Mouse (Mus musculus) neutrophil, adult 5-6 weeks (primary cell): ENCODE measurements around the gene Pja2. TPM values are rescaled to one million over a fixed set of nuclear protein-coding genes. Genes with fewer than 3 reads are reported as not detected.
A peak's percentile ranks its signal among the peaks of the same experiment; 100 is the strongest.
"Not testable (repeated sequence)": the region's sequence is repeated elsewhere in the genome, so short reads cannot be mapped to it uniquely, and the experiment has no call there.

Source experiments
- ATAC-seq: fragments of 151-379, 151-347 bp; 2 replicates; pipeline ENCODE4 v1.8.0; 2017; ENCODE audit warnings: mild to moderate bottlenecking, moderate TSS enrichment; ENCODE audit not compliant: insufficient number of reproducible peaks, poor library complexity, low FRiP score, severe bottlenecking; ENCODE audit errors: extremely low read depth
- total RNA-seq: library from RNA; stranded (forward); fragments of 200-1000 nt; gene quantifications from 2 replicates; pipeline ENCODE4 v1.2.3, GENCODE M21; 2017

Gene Pja2
- total RNA-seq, result 33.6 and 38.4 TPM in 2 replicates

DNA sequence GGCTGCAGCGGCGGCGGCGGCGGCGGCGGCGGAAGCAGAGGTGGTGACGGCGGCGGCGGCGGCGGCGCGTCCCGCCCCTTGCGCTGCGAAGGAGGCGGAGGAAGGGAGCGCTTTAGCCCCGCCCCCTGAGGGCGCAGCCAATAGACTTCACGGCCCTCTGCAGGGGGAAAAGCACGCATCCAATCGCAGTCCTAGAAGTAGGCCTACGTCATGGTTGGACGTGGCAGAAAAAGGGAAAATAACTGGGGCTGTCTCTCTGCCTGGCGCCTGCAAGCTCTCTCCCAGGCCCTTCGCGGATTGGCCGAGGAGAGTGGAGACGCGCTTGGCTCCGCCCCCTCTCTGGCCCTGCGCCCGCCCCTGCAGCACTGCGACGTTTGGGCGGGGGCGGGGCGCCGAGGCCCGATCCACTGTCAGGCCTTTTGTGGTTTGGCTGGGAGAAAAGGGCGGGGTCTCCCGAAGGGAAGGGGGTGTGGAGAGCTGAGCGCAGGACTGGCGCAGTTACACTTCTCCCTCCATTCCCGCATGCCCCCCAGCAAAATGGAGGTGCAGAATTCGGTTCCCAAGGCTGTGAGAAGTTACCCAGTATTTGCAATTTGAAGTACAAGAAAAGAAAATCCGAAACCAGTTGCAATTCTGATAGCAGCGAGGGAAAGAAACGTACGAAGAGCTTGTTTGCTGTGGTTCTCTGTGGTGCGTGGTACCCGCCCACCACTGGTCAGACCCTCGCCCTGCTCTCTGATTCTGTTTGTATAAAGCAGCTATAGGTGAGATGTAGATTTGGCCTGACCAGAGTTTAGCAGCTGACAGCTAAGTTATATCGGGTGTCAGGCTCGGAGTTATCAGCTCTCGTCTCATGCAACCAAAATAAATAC is at the start of gene Pja2:
Gene Pja2, minus strand, starts transcription at position 19 of the 872 bp plus-strand sequence.
- ATAC-seq, result peak; percentile 96

DNA sequence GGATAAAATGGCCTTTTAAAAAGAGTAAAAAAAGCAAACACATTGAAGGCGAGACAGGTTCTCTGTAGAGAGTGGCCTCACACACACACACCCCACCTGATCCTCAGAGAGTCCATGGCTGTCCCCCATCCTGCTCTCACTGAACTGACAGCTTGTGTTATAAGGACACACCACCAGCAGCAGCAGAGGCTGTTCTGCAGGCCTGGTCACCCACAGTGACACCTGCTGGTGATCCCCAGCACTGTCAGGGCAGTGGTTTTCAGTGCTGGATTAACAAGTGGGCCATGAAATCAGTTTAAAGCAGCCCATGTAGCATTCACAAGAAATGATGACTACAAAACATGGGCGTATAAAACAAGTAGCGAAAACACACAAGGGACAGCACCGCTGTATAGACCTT is 43.6 kb upstream of the Pja2 start:
- ATAC-seq, result peak; percentile 76

DNA sequence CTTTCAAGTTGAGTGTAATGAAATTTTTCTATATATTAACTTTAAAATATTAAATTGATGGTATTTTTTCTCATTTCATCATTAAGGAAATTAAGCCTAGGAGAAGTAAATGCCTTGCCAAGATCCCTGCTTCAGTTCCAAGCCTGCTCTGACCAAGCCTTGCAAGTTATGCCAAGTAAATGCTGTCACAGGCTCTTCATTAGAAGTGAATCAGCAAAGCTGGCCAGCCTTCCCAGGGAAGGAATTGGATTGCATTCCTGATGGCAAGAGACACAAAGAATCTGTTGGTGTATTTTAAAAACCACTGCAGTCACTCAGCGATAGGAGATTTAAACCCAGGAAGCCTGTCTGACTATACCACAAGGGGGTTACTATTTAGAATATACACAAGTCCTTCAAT is 32.0 kb upstream of the Pja2 start:
- no peak for ATAC-seq

DNA sequence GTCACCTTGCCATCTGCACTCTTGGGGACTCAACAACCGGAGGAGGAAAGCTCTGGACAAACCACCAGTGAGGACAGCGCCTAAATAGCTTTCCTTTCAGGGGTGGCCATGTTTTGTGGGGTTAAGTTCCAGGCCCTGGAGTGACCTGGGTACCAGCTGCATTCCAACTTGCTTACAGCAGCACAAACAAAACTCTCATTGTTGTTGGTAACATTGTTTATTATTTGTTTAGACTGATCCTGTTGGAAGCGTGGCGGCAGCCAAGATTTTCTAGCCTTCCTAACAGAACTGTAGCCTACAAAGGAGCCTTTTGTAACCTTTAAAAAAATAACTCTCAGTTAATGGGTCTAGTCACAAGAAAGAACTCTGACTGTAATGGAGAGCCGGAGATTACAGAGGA is 30.9 kb upstream of the Pja2 start:
- ATAC-seq, result no peak

DNA sequence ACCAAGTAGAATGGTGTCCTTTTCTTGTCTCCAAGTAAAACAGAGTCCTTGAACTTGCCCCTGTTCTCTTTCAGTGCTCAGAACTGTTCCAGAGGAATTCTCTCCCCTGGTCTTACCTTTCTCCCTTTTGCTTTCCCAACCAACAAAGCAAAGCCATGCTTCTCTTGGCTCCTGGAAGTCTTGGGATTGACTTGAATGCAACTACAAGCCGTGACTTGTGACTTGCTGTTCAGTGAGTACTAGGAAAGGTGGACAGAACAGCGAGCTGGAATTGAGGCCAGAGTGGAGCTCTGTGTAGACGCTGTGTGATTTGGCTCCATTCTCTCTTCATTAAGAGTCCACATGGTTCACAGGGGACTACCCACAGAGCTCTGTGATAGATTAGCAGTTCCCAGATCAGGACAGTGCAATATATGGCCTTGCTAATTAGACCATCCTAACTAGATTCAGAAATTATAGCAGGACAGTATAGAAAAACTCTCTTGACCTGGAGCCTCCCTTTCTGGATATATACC is 30.3 kb upstream of the Pja2 start:
- ATAC-seq, result no peak

DNA sequence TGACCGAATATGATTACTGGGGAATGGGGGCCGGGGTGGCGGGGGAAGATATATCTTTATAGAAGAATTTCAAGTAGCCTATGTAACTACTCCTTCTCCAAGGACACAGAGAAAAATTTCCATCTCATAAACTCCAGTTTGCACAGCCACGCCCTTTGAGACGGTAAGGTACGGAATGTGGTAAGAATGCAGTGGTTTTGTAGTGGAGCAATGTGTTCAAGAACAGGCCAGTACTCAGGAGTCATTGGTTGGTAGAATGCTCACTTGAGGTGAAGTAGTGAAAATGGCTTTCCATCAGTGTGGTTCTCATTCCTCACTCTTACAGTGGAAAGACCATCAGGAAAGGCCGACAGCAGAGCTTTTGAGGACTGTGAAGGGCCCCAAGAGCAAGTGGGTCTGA is 22.2 kb upstream of the Pja2 start:
- ATAC-seq, result no peak

DNA sequence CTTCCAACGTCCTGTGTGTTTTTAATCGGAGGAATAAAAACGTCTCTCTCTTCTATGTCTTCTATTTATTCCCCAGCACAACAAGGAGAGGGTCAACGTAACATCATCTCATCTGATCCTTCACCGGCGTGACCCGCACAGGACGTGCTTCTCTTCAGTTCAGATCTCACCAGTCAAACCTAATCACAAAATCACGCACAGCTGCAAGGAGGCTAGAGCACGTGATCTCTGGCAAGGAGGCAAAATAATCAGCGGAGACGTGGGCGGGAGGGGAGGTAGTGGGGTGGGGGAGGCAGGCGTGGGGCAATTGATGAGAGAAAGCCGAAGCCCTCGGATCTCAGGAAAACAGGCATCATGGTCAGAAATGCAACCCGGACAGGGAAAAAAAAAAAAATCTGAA is 14.4 kb upstream of the Pja2 start:
- no peak for ATAC-seq

DNA sequence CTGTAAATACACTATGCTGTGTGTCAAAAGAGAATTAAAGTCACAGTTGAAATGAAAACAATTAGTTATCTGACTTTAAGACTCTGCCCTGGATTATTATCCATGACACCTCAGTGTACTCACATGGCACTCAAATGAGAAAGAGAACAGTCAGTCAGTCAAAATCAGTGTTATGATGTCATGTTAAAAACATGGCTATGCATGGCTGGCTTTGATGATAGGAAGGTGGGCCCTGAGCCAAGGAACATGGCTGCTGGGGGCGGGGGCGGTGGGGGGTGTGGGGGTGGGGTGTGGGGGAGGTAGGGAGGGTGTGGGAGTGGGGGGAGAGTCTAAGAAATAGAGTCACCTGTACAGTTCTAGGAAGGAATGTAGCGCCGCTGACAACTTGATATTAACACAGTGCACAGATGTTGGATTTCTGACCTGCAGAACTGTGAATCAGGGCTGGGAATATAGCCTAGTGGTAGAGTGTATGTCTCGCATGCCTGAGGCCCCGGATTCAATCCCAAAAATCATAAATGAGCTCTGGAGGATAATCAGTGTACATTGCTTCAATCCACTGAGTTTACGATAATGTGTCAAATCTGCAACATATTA is 13.0 kb upstream of the Pja2 start:
- no peak for ATAC-seq

DNA sequence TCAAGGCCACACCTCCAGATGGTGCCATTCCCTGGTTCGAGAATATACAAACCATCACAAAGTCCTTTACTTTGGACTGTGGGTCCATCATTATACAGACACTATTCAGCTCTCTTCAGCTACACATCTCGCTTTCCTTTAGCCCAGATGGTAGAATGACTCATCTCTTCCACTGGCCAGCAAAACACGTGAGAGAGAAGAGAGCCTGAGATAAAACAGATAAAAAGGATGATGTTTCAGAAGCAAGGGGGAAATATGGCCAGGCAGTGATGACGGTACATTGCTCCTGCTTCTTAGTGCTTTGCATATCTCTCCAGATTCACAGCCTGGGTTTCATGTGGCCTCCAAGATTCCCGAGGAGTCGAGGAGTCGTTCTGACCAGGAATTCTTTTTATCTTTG is 10.0 kb upstream of the Pja2 start:
- ATAC-seq, result no peak

DNA sequence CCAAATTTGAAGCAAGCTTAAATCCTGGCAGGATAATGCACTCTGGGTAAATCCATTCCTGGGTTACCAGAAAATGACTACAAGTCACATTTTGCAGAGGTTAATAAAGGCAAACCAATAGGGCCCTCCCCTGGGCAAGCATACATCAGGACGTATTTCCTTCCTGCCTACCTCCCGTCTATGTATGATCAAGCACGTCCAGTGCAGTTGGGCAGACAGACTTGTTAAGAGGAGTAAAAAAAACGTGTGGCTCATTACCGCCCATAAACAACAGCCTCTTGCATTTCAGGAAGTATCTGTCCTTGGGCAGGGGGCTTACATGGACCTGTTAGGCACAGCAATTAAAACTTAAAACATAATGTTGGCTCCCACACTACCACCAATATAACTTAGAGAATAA is 8.0 kb upstream of the Pja2 start:
- no peak for ATAC-seq

DNA sequence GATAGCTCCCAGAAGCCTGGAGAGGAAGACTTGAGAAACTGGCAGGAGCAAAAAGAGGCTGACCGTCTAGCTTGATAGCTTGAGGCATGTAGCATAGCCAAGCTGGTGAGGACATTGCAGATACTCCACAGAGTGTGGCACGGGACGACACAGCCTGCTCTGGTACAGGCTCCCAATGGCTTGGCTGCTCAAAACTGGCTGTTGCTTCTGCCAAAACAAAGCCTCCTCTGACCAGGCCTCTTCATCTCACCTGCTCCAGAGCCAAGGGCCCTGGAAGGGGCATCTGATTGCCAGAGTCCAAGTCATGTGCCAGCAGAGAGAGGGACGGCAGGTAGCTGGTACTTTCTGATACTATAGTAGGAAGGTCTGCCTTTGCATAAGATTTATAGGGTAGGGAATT is 5.5 kb upstream of the Pja2 start:
- ATAC-seq, result no peak

DNA sequence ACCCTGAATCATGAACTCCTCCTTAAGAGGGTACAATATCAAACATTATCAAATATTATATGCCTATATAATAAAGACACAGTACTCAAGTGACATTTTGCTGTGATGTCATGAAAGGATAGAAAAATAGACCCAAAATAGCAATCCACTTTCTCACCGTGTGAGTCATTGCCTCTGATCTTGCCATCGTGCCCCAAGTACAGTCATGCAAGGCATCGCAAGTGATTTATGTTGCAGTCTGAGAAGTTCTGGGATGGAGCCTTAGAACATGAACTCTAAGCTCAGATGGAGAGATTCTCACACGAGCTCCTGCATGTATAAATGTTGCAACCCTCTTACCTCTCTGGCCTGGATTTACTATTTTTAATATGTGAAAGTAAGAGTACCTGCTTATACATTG is 2.2 kb upstream of the Pja2 start:
- ATAC-seq, result no peak

DNA sequence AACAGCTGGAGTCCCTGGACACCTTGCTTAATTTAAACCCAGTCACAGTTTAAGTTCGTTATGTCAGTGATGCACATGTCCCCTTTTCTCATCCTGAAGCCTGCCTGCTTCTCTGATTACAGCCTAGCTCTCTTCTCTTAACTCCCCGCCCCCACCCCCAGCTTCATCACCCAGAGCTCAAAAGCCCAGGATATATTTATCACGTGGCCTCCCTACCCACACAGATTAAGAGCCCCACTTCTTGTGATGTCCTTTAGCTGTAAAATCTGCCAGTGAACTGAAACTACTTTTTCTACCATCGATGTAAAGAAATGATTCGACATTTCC is 1.0 kb upstream of the Pja2 start:
- no peak for ATAC-seq

DNA sequence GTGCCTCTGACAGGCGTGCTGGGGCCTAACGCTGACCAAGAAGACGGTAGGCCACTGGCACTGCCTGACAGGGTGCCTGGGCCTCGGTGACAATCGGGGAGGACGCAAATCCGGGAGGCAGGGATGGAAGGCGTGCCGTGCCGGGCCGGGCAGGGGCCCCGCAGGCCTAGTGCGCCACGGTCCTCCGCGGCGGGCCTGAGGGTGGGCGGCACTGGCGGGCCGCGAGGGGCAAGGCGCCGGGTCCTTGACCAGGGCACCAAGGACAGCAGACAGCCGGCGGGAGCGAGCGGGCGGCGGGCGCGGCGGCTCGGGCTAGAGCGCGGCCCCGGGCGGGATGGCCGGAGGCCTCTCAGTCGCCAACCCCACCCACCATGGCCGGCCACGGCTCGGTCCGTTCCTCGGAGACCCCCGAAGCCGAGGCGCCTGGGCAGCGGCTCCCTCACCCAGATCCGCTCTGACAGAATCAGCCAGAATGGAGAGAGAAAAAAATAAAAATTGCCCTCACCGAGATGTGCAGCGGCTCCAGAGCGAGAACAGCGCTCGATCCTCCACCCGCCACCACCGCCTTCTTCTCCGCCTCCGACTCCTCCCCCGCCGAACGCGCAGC is 322 bp downstream of the Pja2 start:
- no peak for ATAC-seq

DNA sequence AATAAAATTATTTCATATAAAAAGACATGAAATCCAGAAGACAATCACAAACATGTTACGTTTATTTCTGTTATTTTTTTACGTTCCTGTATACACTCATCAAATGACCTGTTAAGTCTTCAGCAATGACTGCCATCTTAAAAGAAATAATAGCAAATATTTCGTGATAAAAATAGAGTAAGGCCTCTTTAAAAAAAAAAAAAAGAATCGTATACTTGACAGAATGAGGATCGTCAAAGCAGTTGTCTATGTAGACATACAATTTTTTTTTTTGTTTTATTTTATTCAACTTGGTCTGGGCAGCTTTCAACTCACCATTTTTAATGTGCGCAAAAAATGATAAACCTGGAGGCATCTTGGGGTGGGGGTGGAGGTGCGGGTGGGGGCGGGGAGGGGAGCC is 831 bp downstream of the Pja2 start:
- no peak for ATAC-seq

DNA sequence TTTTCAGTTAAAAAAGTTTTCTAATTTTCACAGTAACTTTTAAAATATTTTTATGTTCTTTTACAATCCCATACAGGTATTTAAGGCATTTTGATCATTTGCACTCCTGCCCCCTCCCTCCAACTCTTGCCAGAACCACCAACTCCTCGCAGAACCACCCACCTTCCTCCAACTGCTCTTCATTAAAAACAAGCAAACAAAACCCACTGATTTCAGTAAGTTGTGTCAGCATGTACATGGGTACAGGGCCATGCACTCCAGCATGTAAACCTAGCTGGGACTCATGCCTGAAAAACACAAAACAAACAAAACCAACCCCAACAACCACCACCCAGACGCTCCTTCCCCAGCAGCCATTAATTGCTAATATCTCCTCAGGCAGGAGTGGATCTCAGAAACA is 7.2 kb downstream of the Pja2 start:
- ATAC-seq, result no peak

DNA sequence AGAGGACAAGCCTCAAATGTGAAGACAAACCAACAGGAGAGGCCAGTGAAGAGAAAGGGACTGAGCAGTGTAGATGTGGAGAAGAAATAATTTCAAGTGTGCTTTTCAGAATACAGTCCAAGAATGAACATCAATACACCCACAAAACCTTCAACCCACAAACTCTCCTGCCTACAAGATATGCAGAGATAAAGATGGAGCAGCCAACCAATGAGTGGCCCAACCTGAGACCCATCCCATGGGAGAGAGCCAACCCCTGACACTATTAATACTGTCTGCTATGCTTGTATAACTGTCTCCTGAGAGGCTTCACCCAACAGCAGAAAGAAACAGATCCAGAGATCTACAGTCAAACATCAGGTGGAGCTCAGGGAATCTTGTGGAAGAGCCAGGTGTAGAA is 16.3 kb downstream of the Pja2 start:
- no peak for ATAC-seq

DNA sequence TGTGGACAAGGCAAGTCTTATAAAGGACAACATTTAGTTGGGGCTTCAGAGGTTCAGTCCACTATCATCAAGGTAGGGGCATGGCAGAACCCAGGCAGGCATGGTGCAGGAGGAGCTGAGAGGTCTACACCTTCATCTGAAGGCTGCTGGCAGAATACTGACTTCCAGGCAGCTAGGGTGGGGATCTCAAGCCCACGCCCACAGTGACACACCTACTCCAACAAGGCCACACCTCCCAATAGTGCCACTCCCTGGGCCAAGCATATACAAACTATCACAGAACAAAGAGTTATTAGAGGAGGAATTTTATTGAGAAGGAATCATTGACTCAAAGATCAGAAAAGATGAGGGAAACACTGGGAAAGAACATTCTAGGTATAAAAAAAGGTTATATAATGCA is 17.2 kb downstream of the Pja2 start:
- not testable (repeated sequence) for ATAC-seq

DNA sequence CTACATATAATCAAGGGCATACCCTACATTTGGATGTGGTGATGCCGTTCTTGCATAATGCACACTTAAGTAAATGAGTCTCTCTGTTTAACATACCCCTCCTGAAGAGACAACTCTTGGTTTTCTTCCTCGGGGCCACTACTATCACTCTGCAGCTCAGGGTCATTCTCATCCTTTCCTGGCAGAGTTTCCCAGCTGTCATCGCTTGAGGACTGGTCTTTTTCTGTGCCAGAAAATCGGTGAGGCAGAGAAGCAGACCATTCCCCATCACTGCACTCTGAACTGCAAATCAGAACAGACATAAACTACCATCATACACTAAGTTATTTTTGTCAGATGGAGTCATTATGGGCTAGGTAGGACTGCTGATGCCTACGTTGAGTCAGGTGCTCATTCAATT is 34.1 kb downstream of the Pja2 start:
- no peak for ATAC-seq

DNA sequence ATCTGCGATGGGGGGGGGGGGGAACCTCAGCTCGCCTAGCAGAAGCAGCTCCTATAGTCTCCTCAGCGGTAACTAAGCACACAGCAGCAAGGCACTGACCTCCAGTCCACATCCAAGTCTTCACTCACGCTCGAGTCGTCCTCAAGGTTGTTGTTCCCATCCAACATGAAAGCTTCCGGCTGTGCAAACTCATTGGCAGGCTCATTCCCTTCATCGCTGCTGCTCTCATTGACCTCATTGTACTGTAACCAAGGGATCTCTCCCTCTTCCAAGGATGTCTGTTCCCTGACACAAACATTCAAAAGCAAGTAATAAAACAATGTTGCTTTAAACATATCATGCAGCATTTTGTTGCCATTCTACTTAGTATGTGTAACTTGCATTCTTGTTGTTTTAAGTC is 39.0 kb downstream of the Pja2 start:
- no peak for ATAC-seq
